Mouse (Mus musculus) MEL (cell line): Measurements from ENCODE around the gene Entpd3. TPM values are rescaled to one million over a fixed set of nuclear protein-coding genes. Genes with fewer than 3 reads are reported as not detected.

Source experiments
- DNase-seq: peaks from one replicate; pipeline ENCODE4 v3.0.0; 2011; ENCODE audit warnings: low read depth, low spot score
- H3K27ac ChIP-seq: 2 replicates; pipeline ENCODE4 v1.5.1; 2012; ENCODE audit warnings: low read depth, mild to moderate bottlenecking, control low read depth, low read length, moderate library complexity; ENCODE audit not compliant: control insufficient read depth
- H3K27me3 ChIP-seq, 2 experiments: fragments of 150-350 bp in 1 of 2; sonication (generic) in 1 of 2; 2 replicates each; pipeline ENCODE4 v1.6.1; 2012; ENCODE audit warnings: low read length in 2 of 2, mild to moderate bottlenecking in 2 of 2, improper control_type of control experiment in 1 of 2, moderate library complexity in 1 of 2; ENCODE audit not compliant: insufficient read depth in 2 of 2, control insufficient read depth in 1 of 2
- H3K36me3 ChIP-seq, 2 experiments: 2 replicates each; pipeline ENCODE4 v1.6.1; 2012 to 2014; ENCODE audit warnings: low read length in 2 of 2, improper control_type of control experiment in 1 of 2, inconsistent platforms in 1 of 2, mild to moderate bottlenecking in 1 of 2; ENCODE audit not compliant: insufficient read depth in 2 of 2, control insufficient read depth in 1 of 2
- H3K4me1 ChIP-seq, 2 experiments: fragments of 150-350 bp in 1 of 2; sonication (generic) in 1 of 2; 2 replicates each; pipeline ENCODE4 v1.6.1; 2012; ENCODE audit warnings: low read length in 2 of 2, improper control_type of control experiment in 1 of 2, mild to moderate bottlenecking in 1 of 2; ENCODE audit not compliant: insufficient read depth in 2 of 2, control insufficient read depth in 1 of 2
- H3K4me3 ChIP-seq, 2 experiments: fragments of 150-350 bp in 1 of 2; sonication (generic) in 1 of 2; 2 replicates each; pipeline ENCODE4 v1.5.1; 2012; ENCODE audit warnings: low read depth in 2 of 2, low read length in 2 of 2, mild to moderate bottlenecking in 2 of 2, moderate library complexity in 2 of 2, control low read depth in 1 of 2, improper control_type of control experiment in 1 of 2; ENCODE audit not compliant: control insufficient read depth in 1 of 2, insufficient read depth in 1 of 2
- H3K79me2 ChIP-seq: 2 replicates; pipeline ENCODE4 v1.6.1; 2012; ENCODE audit warnings: mild to moderate bottlenecking, low read length, moderate library complexity; ENCODE audit not compliant: control insufficient read depth, poor library complexity, insufficient read depth
- H3K9ac ChIP-seq: 2 replicates; pipeline ENCODE4 v1.6.1; 2012; ENCODE audit warnings: low read depth, mild to moderate bottlenecking, control low read depth, low read length, moderate library complexity; ENCODE audit not compliant: control insufficient read depth, poor library complexity, severe bottlenecking
- H3K9me3 ChIP-seq: fragments of 150-350 bp; sonication (generic); replicated peaks from 2 replicates; pipeline ENCODE4 v1.6.1; 2012; ENCODE audit warnings: mild to moderate bottlenecking, low read length, improper control_type of control experiment, moderate library complexity; ENCODE audit not compliant: insufficient read depth
- BHLHE40 ChIP-seq: IDR thresholded peaks from 2 replicates; pipeline ENCODE4 v1.6.1; 2012; ENCODE audit warnings: low read depth, mild to moderate bottlenecking, inconsistent platforms, low read length, improper control_type of control experiment, borderline replicate concordance
- CHD1 ChIP-seq: IDR thresholded peaks from 2 replicates; pipeline ENCODE4 v1.6.1; 2012; ENCODE audit warnings: low read depth, mild to moderate bottlenecking, inconsistent platforms, low read length, improper control_type of control experiment
- CTCF ChIP-seq, 3 experiments: IDR thresholded peaks in 2 of 3; conservative IDR thresholded peaks in 1 of 3; 2 replicates each; pipeline ENCODE4 v1.5.1; 2011 to 2012; ENCODE audit warnings: low read length in 3 of 3, low read depth in 2 of 3, mild to moderate bottlenecking in 2 of 3, improper control_type of control experiment in 1 of 3, inconsistent platforms in 1 of 3, mixed read lengths in 1 of 3, moderate library complexity in 1 of 3; ENCODE audit not compliant: control insufficient read depth in 1 of 3, insufficient read depth in 1 of 3, poor library complexity in 1 of 3, severe bottlenecking in 1 of 3
- ELF1 ChIP-seq: IDR thresholded peaks from 2 replicates; pipeline ENCODE4 v1.6.1; 2014; ENCODE audit warnings: low read depth, mild to moderate bottlenecking, inconsistent platforms, low read length, improper control_type of control experiment, moderate library complexity
- ETS1 ChIP-seq: IDR thresholded peaks from 2 replicates; pipeline ENCODE4 v1.6.1; 2012; ENCODE audit warnings: low read depth, mild to moderate bottlenecking, inconsistent platforms, low read length, improper control_type of control experiment, moderate library complexity
- GABPA ChIP-seq: IDR thresholded peaks from 2 replicates; pipeline ENCODE4 v1.6.1; 2012; ENCODE audit warnings: low read depth, mild to moderate bottlenecking, inconsistent platforms, low read length, improper control_type of control experiment, moderate library complexity
- GATA1 ChIP-seq: IDR thresholded peaks from 2 replicates; pipeline ENCODE4 v1.6.1; 2011; ENCODE audit warnings: low read depth, low read length, improper control_type of control experiment
- HCFC1 ChIP-seq: IDR thresholded peaks from 2 replicates; pipeline ENCODE4 v1.6.1; 2012; ENCODE audit warnings: low read depth, mild to moderate bottlenecking, inconsistent platforms, low read length, improper control_type of control experiment, moderate library complexity
- KAT2A ChIP-seq: conservative IDR thresholded peaks from 2 replicates; pipeline ENCODE4 v1.6.1; 2012; ENCODE audit warnings: low read depth, low read length, improper control_type of control experiment, inconsistent platforms
- MAFK ChIP-seq: IDR thresholded peaks from 2 replicates; pipeline ENCODE4 v1.6.1; 2011; ENCODE audit warnings: low read depth, mild to moderate bottlenecking, low read length, improper control_type of control experiment, borderline replicate concordance
- MAX ChIP-seq: IDR thresholded peaks from 2 replicates; pipeline ENCODE4 v1.6.1; 2011; ENCODE audit warnings: low read length, improper control_type of control experiment
- MEF2A ChIP-seq: IDR thresholded peaks from 2 replicates; pipeline ENCODE4 v1.6.1; 2014; ENCODE audit warnings: low read depth, mild to moderate bottlenecking, inconsistent platforms, low read length, improper control_type of control experiment; ENCODE audit not compliant: poor library complexity, insufficient replicate concordance, severe bottlenecking; ENCODE audit errors: extremely low read depth
- MXI1 ChIP-seq: IDR thresholded peaks from 2 replicates; pipeline ENCODE4 v1.6.1; 2011; ENCODE audit warnings: mild to moderate bottlenecking, low read depth, low read length, improper control_type of control experiment
- MYB ChIP-seq: IDR thresholded peaks from 2 replicates; pipeline ENCODE4 v1.6.1; 2011; ENCODE audit warnings: mild to moderate bottlenecking, low read depth, low read length, improper control_type of control experiment
- MYC ChIP-seq: IDR thresholded peaks from 2 replicates; pipeline ENCODE4 v1.6.1; 2011; ENCODE audit warnings: low read depth, mild to moderate bottlenecking, low read length, improper control_type of control experiment, moderate library complexity
- NELFE ChIP-seq: IDR thresholded peaks from 2 replicates; pipeline ENCODE4 v1.6.1; 2011; ENCODE audit warnings: low read depth, low read length, improper control_type of control experiment
- NRF1 ChIP-seq: IDR thresholded peaks from 2 replicates; pipeline ENCODE4 v1.6.1; 2014; ENCODE audit warnings: low read depth, mild to moderate bottlenecking, inconsistent platforms, low read length, improper control_type of control experiment, moderate library complexity; ENCODE audit not compliant: poor library complexity, insufficient read depth, severe bottlenecking
- POLR2A ChIP-seq, 2 experiments: IDR thresholded peaks; 2 replicates each; pipeline ENCODE4 v1.6.1; 2011 to 2012; ENCODE audit warnings: low read length in 2 of 2, mild to moderate bottlenecking in 2 of 2, control low read depth in 1 of 2, improper control_type of control experiment in 1 of 2, low read depth in 1 of 2, moderate library complexity in 1 of 2; ENCODE audit not compliant: control insufficient read depth in 1 of 2, insufficient read depth in 1 of 2, poor library complexity in 1 of 2
- POLR2AphosphoS2 ChIP-seq: IDR thresholded peaks from 2 replicates; pipeline ENCODE4 v1.6.1; 2011; ENCODE audit warnings: low read length, improper control_type of control experiment
- RAD21 ChIP-seq: IDR thresholded peaks from 2 replicates; pipeline ENCODE4 v1.6.1; 2011; ENCODE audit warnings: mild to moderate bottlenecking, low read depth, low read length, improper control_type of control experiment
- SIN3A ChIP-seq: IDR thresholded peaks from 2 replicates; pipeline ENCODE4 v1.6.1; 2012; ENCODE audit warnings: low read length, improper control_type of control experiment, inconsistent platforms
- SMC3 ChIP-seq: IDR thresholded peaks from 2 replicates; pipeline ENCODE4 v1.6.1; 2011; ENCODE audit warnings: low read depth, low read length, improper control_type of control experiment
- TBP ChIP-seq: IDR thresholded peaks from 2 replicates; pipeline ENCODE4 v1.8.0; 2011; ENCODE audit warnings: low read depth, low read length, improper control_type of control experiment
- TCF12 ChIP-seq: IDR thresholded peaks from 2 replicates; pipeline ENCODE4 v1.6.1; 2014; ENCODE audit warnings: low read depth, mild to moderate bottlenecking, inconsistent platforms, low read length, improper control_type of control experiment, moderate library complexity
- USF1 ChIP-seq: IDR thresholded peaks from 2 replicates; pipeline ENCODE4 v1.6.1; 2014; ENCODE audit warnings: low read depth, mild to moderate bottlenecking, inconsistent platforms, low read length, improper control_type of control experiment, moderate library complexity
- ZC3H11A ChIP-seq: IDR thresholded peaks from 2 replicates; pipeline ENCODE4 v1.6.1; 2012; ENCODE audit warnings: low read depth, mild to moderate bottlenecking, inconsistent platforms, low read length, improper control_type of control experiment
- ZNF384 ChIP-seq: IDR thresholded peaks from 2 replicates; pipeline ENCODE4 v1.6.1; 2012; ENCODE audit warnings: low read depth, mild to moderate bottlenecking, inconsistent platforms, low read length, improper control_type of control experiment
- polyA plus RNA-seq, 2 experiments: library from polyadenylated mRNA; stranded (reverse) in 1 of 2; unstranded in 1 of 2; fragments of >175 nt in 1 of 2; fragments of >200 nt in 1 of 2; gene quantifications; 2 replicates each; pipeline versions ENCODE4 v1.2.1 to v1.2.4; 2012; ENCODE audit warnings: low replicate concordance in 2 of 2, low read depth in 1 of 2; ENCODE audit not compliant: insufficient read length in 2 of 2, insufficient read depth in 1 of 2, missing spikeins in 1 of 2
- total RNA-seq: library from RNA; depleted of rRNA; stranded (reverse); fragments of 300-350 nt; gene quantifications from 2 replicates; pipeline ENCODE4 v1.2.3, GENCODE M21; 2012

Entpd3 gene
- total and polyA plus RNA-seq, 3 experiments = 0.03 TPM; not detected in 2

DNA sequence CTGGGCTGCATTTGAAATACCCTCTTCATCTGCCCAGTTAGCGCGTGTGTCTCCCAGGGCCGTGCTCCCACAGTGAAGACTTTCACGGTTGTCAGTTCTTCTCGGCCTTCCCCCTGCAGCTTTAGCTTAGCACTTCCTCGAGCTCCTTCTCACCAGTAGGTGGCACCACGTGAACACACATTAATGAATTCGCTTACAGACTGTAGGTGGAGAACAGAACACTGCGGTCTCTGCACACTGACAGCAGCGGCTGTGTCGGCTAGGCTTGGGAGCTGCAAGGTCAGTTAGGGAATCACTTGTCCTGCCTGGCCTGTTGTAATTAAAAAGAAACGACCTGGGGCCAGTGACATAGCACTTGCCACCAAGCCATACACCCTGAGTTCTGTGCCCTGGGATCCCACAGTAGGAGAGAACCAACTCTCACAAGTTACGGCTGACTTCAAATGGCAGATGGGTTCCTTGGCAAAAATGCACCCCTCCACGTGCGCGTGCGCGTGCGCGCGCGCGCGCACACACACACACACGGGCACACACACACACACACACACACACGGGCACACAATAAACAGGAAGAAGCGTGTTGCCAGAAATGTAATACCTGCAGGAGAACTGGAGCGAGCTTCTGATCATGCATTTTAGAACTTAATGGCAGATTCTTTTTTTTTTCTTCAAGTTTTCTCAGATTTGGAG lies 43.1 kb downstream of the Entpd3 start:
- Histone ChIP-seq H3K27me3 (no peaks in the 10 kb centered on the region), H3K9me3 (no peaks in the 10 kb centered on the region), H3K36me3 (peaks cover 0 to 2% of the 10 kb centered on the region in 2 experiments; a peak in 1 of 4 replicates), H3K27ac (peak overlapping the region; percentile 93), H3K4me1 (0 out of 4 replicates have a peak, but pooled peaks cover 0 to 2% of the 10 kb centered on the region in 2 experiments), H3K4me3 (peak overlapping the region; percentile 52 to 66), H3K9ac (peak overlapping the region; percentile 72), H3K79me2 (no peaks in the 10 kb centered on the region)
- DNase-seq = peak; percentile 96
- TF ChIP-seq ETS1 (peak; percentile 51), POLR2A (IDR thresholded peaks at IDR 0.05; ENCODE audit: control insufficient read depth in 1 of 2, insufficient read depth in 1 of 2, low read depth in 1 of 2, low read length in 2 of 2, poor library complexity in 1 of 2) (peak; percentile 59 to 72; a peak in 3 of 4 replicates), MYC (peak; percentile 84), TBP (peak; percentile 51), TCF12 (peak; percentile 59), MAFK (no peak), CHD1 (0 out of 2 replicates have a peak, but pooled peaks have one; percentile 79), MEF2A (no peak), MAX (peak; percentile 89), USF1 (peak; percentile 73), MYB (no peak), HCFC1 (peak; percentile 45; the same call in 1 of the 2 replicates), CTCF (IDR thresholded peaks at IDR 0.05 in 2 of 3, conservative IDR thresholded peaks at IDR 0.05 in 1 of 3; ENCODE audit: control insufficient read depth in 1 of 3, insufficient read depth in 1 of 3, low read depth in 2 of 3, low read length in 3 of 3, poor library complexity in 1 of 3, severe bottlenecking in 1 of 3) (peak; percentile 67 to 92 (median 68)), MXI1 (peak; percentile 91), NELFE (peak; percentile 53), BHLHE40 (0 out of 2 replicates have a peak, but pooled peaks have one; percentile 20), GATA1 (no peak), POLR2AphosphoS2 (0 out of 2 replicates have a peak, but pooled peaks have one; percentile 25), NRF1 (peak; percentile 76), ZNF384 (no peak), ZC3H11A (peak; percentile 50), ELF1 (peak; percentile 79; the same call in 1 of the 2 replicates), SIN3A (peak; percentile 74), GABPA (no peak), KAT2A (0 out of 2 replicates have a peak, but pooled peaks have one; percentile 4), RAD21 (peak; percentile 75), SMC3 (peak; percentile 62)
